18 mouse cellular contexts compared by ENCODE assay signal in genomic region chr14:26576255-26576780, GRCm38 (mm10). TPM values are rescaled to one million over a fixed set of nuclear protein-coding genes. Genes with fewer than 3 reads are reported as not detected.
DNase-seq lines count a peak whose midpoint lies in the region; ATAC-seq lines count a peak whose summit lies in the region.
"Had no signal": no experiment of that assay in that cellular context is flagged by ENCODE, and none has a peak within 500 bp of the region (broad histone marks: within the 10 kb centered on the region; RNA-seq: fewer than 3 reads in every experiment).

No protein-coding gene starts in this region.

- no peak for ATAC-seq in cerebellum, adult (ENCODE audit: insufficient number of reproducible peaks, low FRiP score, low TSS enrichment)
- ATAC-seq in granulocyte monocyte progenitor cell, adult 5-6 weeks (replicated peaks; ENCODE audit: poor library complexity, severe bottlenecking): no peak
- ATAC-seq: forebrain, embryonic 13.5 days; hindbrain, embryonic 16.5 days; intestine, embryonic 15.5 days; midbrain, embryonic 16.5 days had no signal

- DNase-seq in cerebellum, adult 18-20 months: peak; percentile 27 to 51
- peak; percentile 27 for DNase-seq in kidney, adult 11 months
- no peak for DNase-seq in kidney, adult 18-20 months
- peak; percentile 63 for DNase-seq in cerebellum, adult 9-11 months
- no peak for DNase-seq in thymus, postnatal 10 days (ENCODE audit: low spot score in 2 of 2)
- DNase-seq: adrenal gland, postnatal 14 days; gastrocnemius, postnatal 36 days; heart, postnatal 14 days; lung, postnatal 36 days; right cerebral cortex, adult 18-20 months; spleen, adult 18-20 months; thymus, postnatal 25 days had no signal

RNA-seq across cellular contexts. Expression of gene Dennd6a, which starts 2.7 kb away (rescaled TPM):
- 18.5 and 19.7 TPM in 2 replicates for total RNA-seq in granulocyte monocyte progenitor cell, adult 5-6 weeks (2014; fragmentation: Nextera tagmentation)
- total RNA-seq in granulocyte monocyte progenitor cell, adult 5-6 weeks (2017): 21.6 and 24.5 TPM in 2 replicates

RNA-seq across cellular contexts. Expression of gene Slmap, which starts 41.6 kb away (rescaled TPM):
- 42.7 and 66.3 TPM in 2 replicates for total RNA-seq in granulocyte monocyte progenitor cell, adult 5-6 weeks (2014; fragmentation: Nextera tagmentation)
- total RNA-seq in granulocyte monocyte progenitor cell, adult 5-6 weeks (2017): 66.5 and 78.6 TPM in 2 replicates

Comparison
In these comparisons a context has a peak if more than half of its experiments do, and no peak if none do; other contexts are left out.
1. DNase-seq: peak in cerebellum, adult 18-20 months (2 of 2), kidney, adult 11 months (single experiment) and cerebellum, adult 9-11 months (single experiment); none in kidney, adult 18-20 months (single experiment) and thymus, postnatal 10 days (0 of 2).